Mouse (Mus musculus) G1E (cell line): ENCODE results near the gene Fam78b.

ENCODE experiments used
- CTCF ChIP-seq: IDR thresholded peaks from 2 replicates; pipeline ENCODE4 v1.5.1; 2012; ENCODE audit warnings: low read depth, low read length, inconsistent platforms, mixed read lengths
- GATA1 ChIP-seq: IDR thresholded peaks from 2 replicates; pipeline ENCODE4 v1.6.1; 2012; ENCODE audit warnings: borderline replicate concordance, low read length, inconsistent platforms, mixed read lengths
- GATA2 ChIP-seq: IDR thresholded peaks from 2 replicates; pipeline ENCODE4 v1.6.1; 2012; ENCODE audit warnings: low read depth, low read length, inconsistent platforms, borderline replicate concordance
- POLR2AphosphoS5 ChIP-seq: IDR thresholded peaks from 2 replicates; pipeline ENCODE4 v1.6.1; 2012; ENCODE audit warnings: low read depth, low read length, inconsistent platforms; ENCODE audit not compliant: insufficient replicate concordance
- TAL1 ChIP-seq: conservative IDR thresholded peaks from 2 replicates; pipeline ENCODE4 v1.6.1; 2012; ENCODE audit warnings: low read depth, low read length, inconsistent platforms, mixed read lengths

- TF ChIP-seq CTCF (no peak), TAL1 (no peak), GATA1 (no peak), POLR2AphosphoS5 (no peak), GATA2 (no peak)
These were observed at the start of gene Fam78b for GRCm38 (mm10) chr1:167001174-167001843.
